Mouse (Mus musculus) ES-Bruce4 (cell line): ENCODE data around the gene Cdhr5.

Source experiments
- CTCF ChIP-seq: IDR thresholded peaks from one replicate; pipeline ENCODE4 v1.8.1; 2011; ENCODE audit warnings: low read depth, low read length
- EP300 ChIP-seq: IDR thresholded peaks from 2 replicates; pipeline ENCODE4 v1.6.1; 2011; ENCODE audit warnings: low read depth, low read length; ENCODE audit not compliant: insufficient read depth
- POLR2A ChIP-seq: IDR thresholded peaks from one replicate; pipeline ENCODE4 v1.8.1; 2011; ENCODE audit warnings: low read length; ENCODE audit not compliant: insufficient read depth

DNA sequence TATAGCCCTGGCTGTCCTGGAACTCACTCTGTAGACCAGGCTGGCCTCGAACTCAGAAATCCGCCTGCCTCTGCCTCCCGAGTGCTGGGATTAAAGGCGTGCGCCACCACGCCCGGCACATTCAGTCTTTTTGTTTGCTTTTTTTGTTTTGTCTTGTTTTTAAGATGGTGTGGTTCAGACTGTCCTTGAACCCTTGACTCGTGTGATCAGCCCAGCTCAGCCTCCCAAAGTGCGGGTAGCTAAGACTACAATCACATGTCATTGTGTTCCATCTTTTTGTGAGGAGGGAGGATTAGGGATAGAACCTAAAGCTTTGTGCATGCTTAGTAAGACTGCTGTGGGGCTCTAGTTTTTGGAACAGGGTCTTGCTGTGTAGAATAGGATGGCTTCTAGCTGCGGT, 45.0 kb downstream of the Cdhr5 start:
- TF ChIP-seq CTCF (no peak), EP300 (no peak), POLR2A (no peak)
